Mouse (Mus musculus) natural killer cell, adult 2 months (primary cell): Measurements from ENCODE around the gene Trappc6a.

Experiments
- DNase-seq, 2 experiments: peaks; one replicate each; pipeline ENCODE4 v3.0.0; 2022; ENCODE audit warnings: low spot score in 2 of 2

Trappc6a gene

GRCm38 (mm10) chr7:19561431-19561764 lies 53.2 kb downstream of the Trappc6a start:
- peak in 1 of 2 experiments; percentile 13 for DNase-seq

- peak; percentile 91 for DNase-seq
These were observed 53.8 kb downstream of the Trappc6a start for GRCm38 (mm10) chr7:19561765-19562642.

- no peak for DNase-seq
These were observed 54.6 kb downstream of the Trappc6a start, which contains the start of gene Ppp1r37 for GRCm38 (mm10) chr7:19562643-19563410. TSS of gene Ppp1r37 (minus strand) at chr7:19563076.

DNA sequence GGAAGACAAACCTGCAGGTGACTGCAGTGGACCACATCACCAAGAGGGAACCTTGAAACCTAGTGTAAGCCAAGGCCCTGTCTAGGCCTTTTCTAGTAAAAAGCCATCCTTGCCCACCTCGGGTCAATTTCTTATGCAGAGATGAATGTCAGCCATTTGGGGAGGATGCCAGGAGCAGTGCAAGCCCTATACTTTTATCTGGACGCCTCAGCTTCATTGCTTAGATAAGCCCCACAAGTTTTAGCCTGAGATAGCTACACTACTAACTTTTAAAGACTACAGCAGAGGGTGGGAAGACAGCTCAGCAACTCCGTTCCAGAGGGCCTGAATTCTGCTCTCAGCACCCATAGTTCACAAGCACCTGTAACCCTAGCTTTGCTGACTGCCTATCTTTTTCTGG lies 55.7 kb downstream of the Trappc6a start:
- DNase-seq, result no peak

DNA sequence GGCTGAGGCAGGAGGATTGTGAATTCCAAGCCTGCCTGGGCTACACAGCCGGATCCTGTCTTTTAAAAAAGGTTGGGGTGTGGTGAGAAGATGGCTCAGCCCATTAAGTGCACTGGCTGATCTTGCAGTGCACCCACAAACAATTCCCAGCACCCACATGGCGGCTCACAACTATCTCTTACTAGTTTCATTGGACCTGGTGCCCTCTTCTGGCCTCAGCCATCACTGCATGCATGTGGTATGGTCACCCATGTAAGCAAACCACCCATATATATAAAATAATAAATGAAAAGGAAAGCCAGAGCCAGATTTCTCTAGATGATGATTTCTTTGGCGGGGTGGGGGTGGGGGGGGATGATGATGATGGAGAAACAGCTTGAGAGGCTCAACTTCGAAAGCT lies 56.3 kb downstream of the Trappc6a start:
- DNase-seq, result peak in 1 of 2 experiments; percentile 17
